Mouse (Mus musculus) cerebellum, postnatal 10 days (tissue): ENCODE results near the gene Mpeg1.

Experiments
- DNase-seq, 2 experiments: peaks; one replicate each; pipeline ENCODE4 v3.0.0; 2021; ENCODE audit warnings: mixed read lengths in 2 of 2

Gene Mpeg1

DNA sequence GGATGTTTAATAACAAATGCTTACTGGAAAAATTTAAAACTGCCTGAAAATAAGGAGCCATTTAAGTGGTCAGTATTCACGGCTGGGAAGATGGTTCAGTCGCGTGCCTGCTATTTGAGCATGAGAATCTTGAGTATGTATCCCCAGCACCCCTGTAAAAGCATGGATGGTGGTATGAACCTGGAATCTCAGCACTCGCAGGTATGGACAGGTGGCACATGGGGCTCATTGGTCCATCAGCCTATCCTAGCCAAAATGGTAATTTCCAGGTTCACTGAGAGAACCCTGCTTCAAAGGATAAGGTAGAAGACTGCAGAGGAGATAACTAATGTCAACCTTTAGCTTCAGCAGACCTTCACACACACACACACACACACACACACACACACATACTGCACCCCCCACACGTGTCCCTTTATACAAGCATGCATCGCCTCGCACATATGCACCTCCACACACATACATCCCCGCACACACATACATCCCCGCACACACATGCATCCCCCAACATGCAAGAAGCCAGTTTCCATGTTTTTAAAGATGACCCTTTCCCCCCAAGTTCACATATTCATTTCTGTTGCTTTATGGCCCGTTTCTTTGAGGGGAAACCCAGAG, 5.1 kb downstream of the Mpeg1 start:
- DNase-seq: no peak

DNA sequence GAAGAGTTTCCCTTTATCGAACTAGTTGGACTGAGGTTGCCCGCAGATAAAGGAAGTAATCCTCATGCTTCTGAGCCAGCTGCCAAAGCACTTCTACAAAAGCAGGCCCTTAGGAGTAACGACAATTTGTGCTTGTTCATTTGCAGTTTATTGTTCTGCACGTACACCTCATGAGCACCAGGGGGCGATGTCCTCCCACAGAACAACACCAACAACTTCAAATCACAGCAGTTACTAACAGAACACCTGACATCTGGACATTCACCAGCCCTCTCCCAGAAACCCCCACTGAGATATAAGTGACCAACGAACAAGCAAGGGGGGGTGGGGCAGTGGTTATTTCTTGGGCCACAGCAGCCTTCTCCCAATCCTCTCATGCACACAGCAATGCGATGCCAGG, 5.6 kb downstream of the Mpeg1 start:
- DNase-seq: peak; percentile 68

DNA sequence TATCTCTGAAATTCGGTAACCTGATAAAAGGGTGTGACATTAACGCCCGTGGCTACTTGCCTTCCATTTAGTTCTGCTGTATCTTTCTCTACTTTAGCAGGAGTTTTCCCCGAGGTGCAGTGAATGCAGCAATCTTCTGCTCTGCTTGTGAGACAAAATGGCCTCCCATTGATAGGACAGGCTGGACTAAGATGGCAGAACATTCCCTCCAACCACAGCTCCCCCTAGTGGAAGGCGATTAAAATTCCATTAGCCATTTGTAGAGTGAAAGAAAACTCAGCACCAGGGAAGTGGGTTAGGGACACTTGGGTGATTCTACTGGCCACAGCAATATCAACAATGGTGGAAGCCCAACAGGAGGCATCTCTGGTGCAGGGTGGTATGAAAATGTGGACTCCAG, 6.9 kb downstream of the Mpeg1 start:
- DNase-seq: peak; percentile 64 to 74

DNA sequence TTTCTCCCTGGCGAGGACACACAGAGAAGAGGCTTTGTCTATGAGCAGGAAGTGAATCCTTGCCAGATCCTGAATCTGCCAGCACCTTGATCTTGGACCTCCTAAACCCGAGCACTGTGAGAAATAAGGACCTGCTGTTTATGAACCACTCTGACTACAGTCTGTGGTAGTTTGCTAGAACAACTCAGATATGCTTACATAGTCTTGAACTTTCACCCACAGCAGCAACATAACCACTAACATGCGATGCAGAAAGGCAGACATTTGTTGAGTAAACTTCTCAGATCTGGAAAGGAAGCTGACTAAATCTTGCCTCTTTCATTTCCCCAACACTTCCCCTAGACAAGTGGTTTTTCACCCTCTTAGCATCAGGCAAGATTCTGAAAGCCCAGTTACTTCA, 11.3 kb downstream of the Mpeg1 start:
- no peak for DNase-seq

DNA sequence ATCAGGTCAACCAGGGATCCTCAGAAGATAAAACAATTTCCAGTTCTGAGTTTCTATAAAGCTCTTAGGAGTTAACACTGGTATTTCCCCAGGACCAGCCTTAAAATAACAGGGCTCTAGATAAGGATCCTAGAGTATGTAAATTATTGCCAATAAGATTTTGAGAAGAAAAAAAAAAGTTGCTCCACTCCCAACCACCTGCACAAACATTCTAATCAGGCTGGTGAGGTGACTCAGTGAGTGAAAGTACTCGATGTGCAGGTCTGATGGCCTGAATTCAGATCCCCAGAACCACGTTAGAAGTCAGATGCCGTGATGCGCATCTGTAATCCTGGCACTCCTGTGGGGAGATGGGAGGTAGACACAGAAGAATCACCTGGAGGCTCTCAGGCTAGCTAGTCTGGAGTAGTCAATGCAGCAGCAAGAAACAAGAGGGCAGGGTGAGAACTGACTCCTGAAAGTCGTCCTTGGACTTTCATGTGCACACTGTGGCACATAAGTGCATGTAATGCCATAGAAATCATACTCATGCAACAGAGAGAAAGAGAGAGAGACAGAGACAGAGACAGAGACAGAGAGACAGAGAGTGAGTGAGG, 11.9 kb downstream of the Mpeg1 start:
- no peak for DNase-seq

DNA sequence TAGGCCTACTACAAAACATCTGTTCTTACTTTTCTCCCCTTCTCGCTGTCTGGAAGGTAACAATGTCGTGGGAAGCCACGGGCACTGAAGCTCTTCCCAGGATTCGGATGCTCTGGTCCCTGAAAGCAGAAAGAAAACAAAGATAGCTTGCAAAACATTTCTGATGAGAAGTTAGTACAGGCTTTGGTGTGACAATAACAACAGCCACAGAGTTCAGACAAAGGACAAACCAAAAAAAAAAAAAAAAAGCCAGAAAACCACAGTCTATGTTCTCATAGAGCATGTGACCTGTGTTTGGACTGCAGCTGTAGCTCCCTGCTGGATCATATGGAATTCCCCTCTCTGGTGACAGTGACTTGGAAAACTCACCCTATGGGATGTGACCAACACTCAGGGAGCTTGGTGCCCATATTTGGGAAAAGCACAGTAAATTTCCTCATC, 12.6 kb downstream of the Mpeg1 start:
- no peak for DNase-seq

DNA sequence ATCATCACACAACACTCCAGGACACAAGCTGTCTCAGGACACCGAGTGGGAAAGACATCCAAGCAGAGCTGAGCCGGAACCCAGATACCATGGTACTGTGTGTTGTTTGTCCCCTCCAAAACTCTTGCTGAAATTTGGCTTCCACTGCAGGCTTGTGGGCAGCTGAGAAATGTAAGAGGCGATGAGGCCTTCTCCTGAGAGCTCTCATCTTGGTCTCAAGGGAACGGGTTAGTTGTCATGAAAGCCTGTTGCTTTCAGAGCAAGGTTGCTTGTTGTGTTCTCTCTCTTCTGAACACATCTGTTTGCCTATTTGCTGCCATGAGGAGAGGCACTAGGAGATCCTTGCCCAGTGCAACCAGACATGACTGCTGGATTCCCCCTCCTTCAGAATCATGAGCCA, 13.4 kb downstream of the Mpeg1 start:
- DNase-seq: no peak

DNA sequence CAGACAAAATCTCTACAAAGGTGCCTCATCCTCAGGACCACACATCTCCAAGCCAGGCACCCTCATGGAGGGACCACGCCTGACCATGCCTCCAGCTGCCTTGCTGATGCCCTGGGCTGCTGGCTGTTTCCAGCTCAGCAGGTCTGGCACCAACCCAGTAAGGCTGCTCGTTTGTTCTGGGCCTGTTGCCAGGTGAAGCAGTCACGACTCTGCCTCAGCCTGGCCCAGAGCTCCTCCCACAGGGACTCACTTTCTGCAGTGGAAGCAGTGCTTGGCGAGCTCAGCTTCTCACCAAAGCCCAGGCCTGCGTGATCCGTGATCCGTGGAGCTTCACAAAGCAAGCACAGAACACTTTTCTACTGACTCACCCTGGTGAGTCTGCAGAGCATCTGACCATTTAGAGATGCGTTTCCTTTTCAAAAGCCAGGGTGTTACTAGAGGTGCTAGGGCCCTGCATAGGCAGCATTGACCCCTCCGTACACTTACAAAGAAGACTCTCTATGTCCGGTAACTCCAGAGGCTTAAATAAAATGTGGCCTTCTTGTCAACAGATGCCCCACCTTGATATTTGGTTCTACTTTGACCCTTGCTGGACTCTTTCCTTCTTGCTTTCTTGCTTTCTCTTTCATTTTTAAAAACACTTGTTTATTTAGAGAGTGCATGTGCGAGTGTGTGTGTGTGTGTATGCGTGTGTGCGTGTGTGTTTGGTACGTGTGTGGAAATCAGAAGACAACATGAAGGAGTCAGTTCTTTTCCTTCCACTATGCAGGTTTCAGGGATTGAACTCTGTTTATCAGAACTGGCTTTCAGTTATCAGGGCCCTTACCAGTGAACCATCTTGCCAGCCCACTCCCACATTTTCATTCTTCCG, 15.0 kb downstream of the Mpeg1 start:
- peak; percentile 93 to 94 for DNase-seq

DNA sequence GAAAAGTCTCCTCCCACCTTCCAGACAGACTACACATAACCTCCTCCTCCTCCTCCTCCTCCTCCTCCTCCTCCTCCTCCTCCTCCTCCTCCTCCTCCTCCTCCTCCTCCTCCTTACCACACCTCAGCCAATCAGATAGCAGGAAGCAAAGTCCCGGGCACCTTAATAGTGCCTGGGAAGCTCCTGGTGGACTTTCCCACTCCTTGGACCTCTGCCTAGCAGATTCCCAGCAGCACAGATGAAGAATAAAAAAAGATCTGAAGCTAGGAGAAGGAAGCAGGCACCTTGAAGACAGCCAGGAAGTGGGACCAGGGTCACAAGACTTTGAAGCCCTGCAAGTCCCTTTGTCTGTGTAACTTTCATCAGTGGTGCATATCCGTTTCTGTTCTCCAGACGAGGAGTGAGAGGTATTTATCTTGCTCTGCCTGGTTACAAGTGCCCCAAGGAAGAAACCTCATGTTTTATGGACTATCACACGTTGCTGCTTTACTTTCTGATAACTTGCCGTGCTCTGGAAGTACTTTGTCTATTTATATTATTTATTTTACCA, 16.2 kb downstream of the Mpeg1 start:
- DNase-seq: no peak

DNA sequence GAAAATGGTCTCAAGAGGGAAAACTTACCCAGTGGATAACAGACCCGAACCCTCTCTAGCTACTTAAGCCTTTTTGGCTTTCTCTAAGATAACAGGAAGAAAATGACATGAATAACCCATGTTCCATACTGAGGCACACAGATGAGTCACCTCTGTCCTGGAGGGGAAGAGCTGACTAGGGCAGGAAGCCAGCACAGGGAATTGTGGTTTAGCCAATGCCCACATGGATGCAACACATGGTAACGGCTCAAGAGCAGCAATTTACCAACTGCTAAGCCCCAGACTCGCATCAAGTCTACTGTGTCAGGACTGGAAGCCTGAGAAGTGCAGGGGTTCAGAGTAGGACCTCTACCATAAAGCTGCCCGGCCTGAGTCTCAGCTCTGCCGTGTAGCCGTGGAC, 17.8 kb downstream of the Mpeg1 start:
- no peak for DNase-seq

DNA sequence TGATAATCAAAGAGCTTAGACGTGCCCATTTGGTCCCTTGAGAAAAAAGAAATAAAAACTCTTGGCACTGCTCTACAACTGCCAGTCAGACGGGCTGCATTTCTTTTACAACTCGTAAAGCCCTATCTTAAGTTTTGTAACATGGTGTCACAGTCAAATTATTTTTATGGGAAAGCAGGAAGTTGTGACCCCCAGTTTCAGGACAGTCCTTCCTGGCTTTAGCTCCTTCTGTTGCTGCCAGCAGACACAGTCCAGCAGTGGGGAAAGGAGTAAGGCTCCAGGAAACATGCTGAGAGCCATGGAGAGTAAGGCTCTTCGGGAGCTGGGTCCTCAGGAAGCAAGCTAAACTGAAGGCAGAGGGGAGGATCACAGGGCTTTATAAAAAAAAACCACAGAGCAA, 23.2 kb downstream of the Mpeg1 start:
- DNase-seq: peak in 1 of 2 experiments; percentile 31

DNA sequence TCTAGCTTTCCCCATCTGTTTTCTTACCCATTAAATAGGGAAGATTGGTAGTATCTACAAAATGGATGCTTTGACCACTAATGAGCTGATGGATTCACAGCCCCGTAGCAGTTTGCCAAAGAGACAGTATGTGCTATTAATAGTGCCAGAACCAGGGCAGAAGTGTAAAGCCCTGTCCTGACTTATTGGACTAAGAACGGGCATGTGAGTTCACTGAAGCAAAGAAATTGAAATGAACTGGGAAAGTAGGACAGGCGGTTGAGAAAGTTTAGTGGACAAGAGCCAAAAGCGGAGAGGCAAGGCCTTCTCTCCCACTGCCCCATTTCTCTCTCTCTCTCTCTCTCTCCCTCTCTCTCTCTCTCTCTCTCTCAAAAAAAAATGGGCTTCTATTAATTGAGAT, 23.6 kb downstream of the Mpeg1 start:
- peak; percentile 34 to 36 for DNase-seq

DNA sequence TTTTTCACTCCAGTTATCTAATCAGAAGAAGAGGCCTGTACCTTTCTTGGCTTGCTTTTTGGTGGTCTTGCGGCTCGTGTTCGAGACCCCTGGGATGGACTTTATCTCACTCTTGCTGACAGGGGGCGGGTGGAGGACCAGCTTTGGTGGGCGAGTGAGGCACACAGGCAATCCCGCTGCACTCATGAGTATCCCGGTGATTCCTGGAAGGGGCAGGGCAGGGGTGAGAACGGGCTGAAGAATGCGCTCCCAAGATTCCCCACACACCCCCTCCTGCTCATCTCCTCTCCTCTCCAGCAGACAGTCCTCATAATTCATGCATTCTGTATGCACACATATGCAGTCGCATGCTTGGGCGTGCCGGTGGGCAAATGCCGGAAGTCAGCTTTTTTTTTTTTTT, 24.6 kb downstream of the Mpeg1 start:
- no peak for DNase-seq

DNA sequence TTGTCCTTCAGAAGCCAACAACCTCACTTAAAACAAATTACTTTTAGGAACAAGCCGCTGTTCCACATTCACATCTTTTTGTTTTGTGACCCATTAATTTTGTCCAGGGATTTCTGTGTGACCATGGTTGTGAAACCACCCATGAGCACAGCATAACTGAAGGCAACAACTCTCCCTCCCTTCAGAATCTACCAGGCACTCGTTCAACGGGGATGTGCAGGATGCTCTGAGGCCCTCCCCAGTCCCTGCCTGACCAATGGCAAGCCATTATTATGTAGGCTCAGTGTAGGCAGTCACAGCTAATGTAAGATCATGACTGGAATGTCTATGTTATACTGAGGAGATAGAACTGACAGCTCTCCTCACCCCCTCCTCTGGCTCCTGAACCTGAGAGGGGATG, 25.1 kb downstream of the Mpeg1 start:
- no peak for DNase-seq

DNA sequence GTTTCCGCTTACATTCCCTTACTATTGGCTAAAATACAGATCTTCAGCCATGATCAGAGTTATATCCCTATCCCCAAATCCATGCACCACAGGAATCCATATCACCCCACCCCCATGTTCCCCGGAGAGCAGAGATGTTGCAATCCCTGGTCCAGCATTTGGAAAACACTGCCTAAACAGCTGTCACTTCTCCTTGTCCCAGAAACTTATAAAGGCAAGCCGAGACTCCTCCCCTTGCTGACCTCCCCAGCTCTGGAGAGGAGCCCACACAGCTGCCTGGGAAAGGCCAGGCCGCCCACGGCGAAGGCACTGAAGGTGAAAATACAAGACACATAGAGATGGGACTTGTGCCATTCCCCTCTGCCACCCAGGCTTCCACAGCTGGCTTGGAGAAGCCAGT, 26.3 kb downstream of the Mpeg1 start:
- peak in 1 of 2 experiments; percentile 37 for DNase-seq

DNA sequence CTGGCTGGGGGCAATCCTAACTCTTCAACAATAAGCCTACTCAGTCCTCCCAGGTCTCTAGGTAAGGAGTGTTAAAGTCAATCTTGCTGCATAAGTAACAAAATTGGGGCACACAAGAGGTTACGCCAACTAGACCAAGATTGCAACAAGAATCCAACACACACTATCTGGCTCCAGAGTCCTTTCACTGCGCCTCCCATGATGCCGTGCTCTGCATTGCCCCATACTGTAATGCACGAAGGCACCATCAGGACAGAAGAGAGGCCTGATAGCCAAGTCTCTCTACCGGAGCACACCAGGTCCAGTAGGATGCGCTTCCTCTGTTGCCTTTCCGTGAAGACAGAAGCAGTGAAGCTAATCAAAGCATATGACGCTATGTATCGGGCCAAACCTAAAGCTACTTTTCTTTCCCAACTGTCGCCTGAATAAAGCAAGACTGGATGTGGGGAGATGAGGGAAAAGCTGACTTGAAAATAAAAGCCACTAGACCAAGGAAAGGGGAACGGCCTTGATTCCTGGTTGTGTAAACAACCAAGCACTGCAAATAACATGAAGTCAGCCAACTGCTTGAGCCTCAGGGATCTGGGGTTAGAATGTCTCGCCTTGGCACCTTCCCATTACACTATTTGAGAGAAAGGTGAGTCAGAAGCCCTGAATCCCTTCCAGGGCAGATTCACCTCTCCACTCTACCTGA, 27.1 kb downstream of the Mpeg1 start:
- DNase-seq: no peak

DNA sequence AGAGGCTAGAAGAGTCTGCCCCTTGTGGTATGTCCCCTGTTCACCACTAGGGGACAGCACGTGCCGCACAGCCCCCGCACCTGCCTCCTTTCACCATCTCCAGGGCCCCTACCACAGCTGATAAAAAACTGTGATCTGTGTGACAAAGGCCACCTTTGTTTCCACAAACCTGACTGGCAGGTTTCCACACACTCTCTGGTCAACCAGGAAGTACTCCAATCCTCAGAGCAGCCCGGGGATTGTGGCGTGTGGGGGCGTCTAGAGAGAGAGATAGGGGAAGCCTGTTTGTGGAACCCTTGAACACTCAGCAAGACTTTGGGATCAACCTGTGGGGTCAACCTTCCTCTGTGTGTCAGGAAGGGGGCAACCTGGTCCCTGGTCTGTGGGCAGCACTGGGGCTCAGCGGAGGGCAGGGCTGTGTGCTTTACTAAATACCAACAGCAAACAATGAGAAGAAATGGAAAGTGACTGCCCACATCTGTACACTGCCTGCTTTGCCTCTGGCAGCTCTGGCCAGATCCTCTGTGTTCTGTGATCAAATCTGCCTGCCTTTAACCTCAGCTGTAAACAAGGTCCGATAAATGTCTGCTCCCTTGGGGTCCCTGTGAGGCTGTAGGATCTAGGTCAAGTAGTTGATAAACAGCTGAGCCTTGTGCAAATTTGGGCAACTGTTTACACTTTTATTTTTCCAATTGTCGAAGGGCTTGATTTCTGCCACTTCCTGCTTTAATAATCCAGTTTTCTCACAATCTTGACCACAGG, 27.8 kb downstream of the Mpeg1 start:
- DNase-seq: peak; percentile 36 to 46

DNA sequence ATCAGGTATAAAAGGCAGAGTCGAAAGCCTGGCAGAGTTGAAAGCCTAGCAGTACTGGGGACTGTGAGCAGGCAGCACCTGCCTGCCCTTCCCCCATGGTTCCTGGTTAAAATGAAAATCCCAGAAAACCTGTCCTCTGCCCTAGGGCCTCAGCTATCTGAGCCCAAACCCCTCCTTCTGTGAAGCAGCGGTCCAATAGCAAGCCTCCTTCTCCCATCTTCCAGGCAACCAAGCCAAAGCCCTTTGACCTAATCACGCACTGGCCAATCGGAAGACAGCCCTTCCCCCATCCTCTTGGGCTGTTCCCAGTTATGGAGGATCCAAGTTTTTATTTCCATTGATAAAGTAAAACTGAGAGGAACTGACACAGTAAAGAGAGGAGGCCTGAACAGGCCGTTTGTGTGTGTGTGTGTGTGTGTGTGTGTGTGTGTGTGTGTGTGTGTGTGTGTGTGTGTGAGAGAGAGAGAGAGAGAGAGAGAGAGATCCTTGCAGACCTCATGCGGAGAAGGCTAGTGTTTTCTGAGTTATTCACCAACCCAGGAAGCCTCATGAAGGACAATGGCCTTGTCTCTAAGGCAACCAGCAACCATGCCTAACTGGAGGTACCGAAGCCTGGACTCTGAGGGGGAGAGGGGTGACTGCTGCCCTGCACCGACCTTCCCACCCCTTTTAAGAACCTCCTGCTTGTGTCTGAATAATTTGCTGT, 28.5 kb downstream of the Mpeg1 start:
- DNase-seq: peak; percentile 56 to 58

DNA sequence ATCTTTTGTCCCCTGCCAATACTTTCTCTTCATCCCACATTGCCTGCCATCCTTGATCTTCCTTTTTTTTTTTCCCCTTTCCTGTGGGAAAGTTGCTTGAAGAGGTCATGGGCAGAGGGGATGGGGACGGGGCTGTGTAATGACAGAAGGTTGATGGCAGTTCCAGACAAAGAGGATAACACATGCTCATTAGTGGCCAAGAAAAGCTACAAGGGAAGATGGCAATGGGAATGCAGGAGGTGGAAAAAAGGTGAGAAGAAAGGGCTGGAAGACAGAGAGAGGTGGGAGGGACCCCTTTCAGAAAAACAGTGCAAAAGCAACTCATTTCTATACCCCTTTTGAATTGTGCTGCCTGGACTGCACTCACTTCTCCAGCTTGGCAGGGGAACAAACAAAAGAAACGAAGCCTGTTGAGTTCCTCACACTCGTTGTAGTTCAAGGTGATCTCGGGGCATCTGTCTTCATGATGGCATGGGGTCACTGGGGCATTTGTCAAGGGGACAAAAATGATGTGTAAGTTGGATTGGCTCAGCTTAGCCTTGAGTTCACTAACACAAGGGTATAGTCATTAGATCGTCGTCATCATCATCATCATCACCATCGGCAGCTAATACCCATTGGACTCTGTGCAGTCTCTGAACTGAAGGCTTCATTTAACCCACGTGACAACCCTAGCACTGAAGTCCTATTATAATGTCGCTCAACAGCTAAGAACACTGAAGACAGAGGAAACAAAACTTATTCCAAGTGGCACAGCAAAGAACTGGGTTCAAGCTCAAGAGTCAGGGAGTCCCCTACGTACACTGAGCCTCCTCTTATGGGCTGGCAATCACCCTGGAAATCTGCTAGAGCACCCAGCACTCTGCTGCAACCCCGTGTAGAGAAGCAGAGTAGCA, 29.3 kb downstream of the Mpeg1 start:
- DNase-seq: no peak

DNA sequence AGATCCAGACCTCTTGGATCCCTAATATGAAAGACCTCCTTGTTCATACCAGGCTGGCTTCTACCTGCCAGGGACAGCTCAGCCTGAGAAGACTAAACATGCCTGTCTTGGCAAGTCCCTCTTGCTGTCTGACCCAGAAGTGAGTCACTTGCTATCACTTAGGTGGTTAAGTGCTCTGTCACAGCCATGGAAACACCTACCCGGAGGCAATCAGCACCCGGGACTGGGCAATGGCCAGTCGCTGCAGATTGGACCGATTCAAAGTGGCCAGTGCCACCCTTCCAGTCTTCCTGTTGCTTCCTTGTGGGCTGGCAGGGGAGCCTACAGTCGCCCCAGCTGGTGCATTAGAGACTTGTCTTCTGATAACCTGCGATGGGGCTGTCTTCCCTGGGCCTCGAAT, 31.1 kb downstream of the Mpeg1 start:
- no peak for DNase-seq
